Mouse (Mus musculus): ENCODE measurements at regions not wholly inside any gene's neighbourhood (a gene's known extent, or its start where the extent isn't known, plus 50 kb on each side); places are given as distances from the start of the nearest gene placed in this dataset.

DNA sequence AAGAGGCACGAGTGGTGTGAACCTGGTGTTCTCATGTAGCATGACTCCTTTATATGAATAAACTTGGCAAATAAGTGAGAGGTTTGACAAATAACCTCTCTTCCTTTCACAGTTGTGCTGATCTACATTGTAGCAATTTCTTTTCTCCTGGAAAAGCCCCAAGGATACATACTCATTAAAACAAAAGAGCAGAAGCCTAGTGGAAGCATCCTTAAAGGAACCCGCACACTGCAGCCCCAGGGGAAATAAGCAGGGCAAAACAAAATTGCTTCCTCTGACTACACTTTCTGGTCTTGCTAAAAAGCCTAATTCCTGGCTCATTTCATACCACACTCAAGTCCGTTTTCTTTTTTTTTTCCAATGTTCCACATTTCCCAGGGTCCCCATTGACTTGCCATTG is 72.7 kb upstream of the Gm10184 start:
- Histone ChIP-seq H3K36me3 (replicated peaks; ENCODE audit: control insufficient read depth, insufficient read depth) (no peaks in the 10 kb centered on the region), H3K9me3 (ENCODE audit: control insufficient read depth, low read length) (no peaks in the 10 kb centered on the region), H3K4me3 (replicated peaks; ENCODE audit: low read length) (no peak overlapping the region), H3K27me3 (ENCODE audit: control insufficient read depth, insufficient read depth, low read length) (no peaks in the 10 kb centered on the region), H3K27ac (no peak overlapping the region), H3K9ac (no peak overlapping the region), H3K4me1 (replicated peaks; ENCODE audit: control insufficient read depth, insufficient read depth, low read length) (peaks cover 5% of the 10 kb centered on the region; the same call in 1 of the 2 replicates), H3K4me2 (replicated peaks) (no peak overlapping the region)
- ATAC-seq (ENCODE audit: low FRiP score), result peak; percentile 37; the same call in 1 of the 2 replicates
- 42% methylated on average over 3 of the region's 3 CpGs for WGBS
- DNase-seq (ENCODE audit: low spot score), result peak; percentile 45

DNA sequence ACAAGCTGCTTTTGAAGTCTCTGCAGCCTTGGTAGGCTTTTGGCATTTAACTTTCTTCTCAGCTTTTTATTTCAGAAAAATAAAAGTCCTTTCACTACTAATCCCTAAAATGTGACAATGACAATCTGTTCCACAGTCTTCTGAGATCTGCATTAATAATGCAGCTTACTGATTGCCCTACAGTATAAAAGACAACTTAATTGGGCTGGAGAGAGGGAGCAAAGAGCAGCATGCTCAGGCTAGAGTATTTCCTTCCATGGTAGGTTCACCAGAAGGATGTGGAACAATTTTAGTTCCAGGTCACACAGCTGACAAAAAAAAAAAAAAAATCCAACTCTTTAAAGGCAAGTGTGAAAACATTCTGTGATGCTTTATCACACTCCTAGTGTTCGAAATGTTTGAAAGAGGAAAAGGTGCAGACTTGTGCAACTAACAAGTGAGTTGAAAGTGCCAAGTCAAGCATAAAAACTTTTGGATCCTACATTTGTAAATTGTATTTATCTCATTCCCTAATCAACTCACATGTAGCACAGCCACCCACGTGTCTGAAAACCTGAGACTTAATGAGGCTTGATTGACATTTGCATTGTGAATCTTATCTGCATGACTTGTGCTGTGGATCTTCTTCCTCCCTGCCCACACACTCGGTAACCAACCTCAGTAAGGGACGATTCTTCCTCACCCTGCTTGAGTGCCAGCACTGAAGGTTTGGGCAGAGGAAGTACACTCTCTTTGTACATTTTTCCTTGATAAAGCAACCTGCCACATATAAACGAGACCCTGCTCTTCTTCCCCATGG is 69.0 kb upstream of the Gm10184 start:
- no peaks in the 10 kb centered on the region for H3K36me3 ChIP-seq (replicated peaks; ENCODE audit: control insufficient read depth, insufficient read depth)
- no peaks in the 10 kb centered on the region for H3K9me3 ChIP-seq (ENCODE audit: control insufficient read depth, low read length)
- no peak overlapping the region for H3K4me2 ChIP-seq (replicated peaks)
- H3K4me3 ChIP-seq (replicated peaks; ENCODE audit: low read length), result no peak overlapping the region
- H3K27me3 ChIP-seq (ENCODE audit: control insufficient read depth, insufficient read depth, low read length), result no peaks in the 10 kb centered on the region
- peaks cover 5% of the 10 kb centered on the region; the same call in 1 of the 2 replicates for H3K4me1 ChIP-seq (replicated peaks; ENCODE audit: control insufficient read depth, insufficient read depth, low read length)
- no peak for ATAC-seq (ENCODE audit: low FRiP score)
- WGBS, result 34% methylated on average over 5 of the region's 5 CpGs
- no peak overlapping the region for H3K27ac ChIP-seq
- no peak for DNase-seq (ENCODE audit: low spot score)
- H3K9ac ChIP-seq, result no peak overlapping the region

DNA sequence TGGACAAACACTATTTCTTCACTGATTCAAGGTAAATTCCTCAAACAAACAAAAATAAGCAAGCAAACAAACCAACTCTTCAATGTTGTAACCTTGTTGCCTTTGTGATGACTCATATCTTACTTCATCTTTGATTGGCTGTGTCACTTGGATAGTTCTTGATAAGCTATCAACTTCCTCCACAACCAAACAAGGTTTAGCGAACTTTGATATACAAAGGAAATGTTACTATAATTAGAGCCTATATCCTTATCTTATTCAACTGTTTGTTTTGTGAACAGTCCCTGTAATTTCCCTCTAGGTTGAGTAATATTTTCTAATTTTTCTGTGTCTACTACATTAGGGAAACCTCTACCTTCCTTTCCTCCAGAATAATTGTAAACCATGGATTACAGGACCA is 52.8 kb upstream of the Gm10184 start:
- no peaks in the 10 kb centered on the region for H3K9me3 ChIP-seq (ENCODE audit: control insufficient read depth, low read length)
- H3K27ac ChIP-seq, result no peak overlapping the region
- H3K4me2 ChIP-seq (replicated peaks), result no peak overlapping the region
- DNase-seq (ENCODE audit: low spot score) (no peak), ATAC-seq (ENCODE audit: low FRiP score) (no peak)
- no peak overlapping the region for H3K9ac ChIP-seq
- no peaks in the 10 kb centered on the region for H3K4me1 ChIP-seq (replicated peaks; ENCODE audit: control insufficient read depth, insufficient read depth, low read length)
- H3K4me3 ChIP-seq (replicated peaks; ENCODE audit: low read length), result no peak overlapping the region
- H3K36me3 ChIP-seq (replicated peaks; ENCODE audit: control insufficient read depth, insufficient read depth), result no peaks in the 10 kb centered on the region
- H3K27me3 ChIP-seq (ENCODE audit: control insufficient read depth, insufficient read depth, low read length), result no peaks in the 10 kb centered on the region
- 91% methylated on average over 1 of the region's 1 CpGs for WGBS

DNA sequence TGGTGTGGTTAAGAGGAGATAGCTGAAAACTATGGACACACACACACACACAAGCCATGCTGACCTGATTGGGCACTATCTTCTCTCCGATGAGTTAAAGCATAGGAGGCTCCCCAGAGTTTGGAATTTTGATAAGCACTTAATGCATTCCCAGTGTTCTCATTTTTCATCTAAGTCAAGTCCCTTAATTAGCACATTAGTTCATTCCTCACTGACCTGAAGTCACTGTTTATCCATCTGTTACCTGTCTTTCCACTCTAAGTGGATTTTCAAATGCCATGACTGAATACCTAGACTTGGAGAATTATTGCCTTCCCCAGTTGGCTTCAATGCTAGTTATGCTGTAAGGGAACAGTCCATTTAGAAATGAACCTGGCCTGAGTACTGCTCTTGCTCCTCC is 51.2 kb upstream of the Gm10184 start:
- DNase-seq (ENCODE audit: low spot score) (no peak), ATAC-seq (ENCODE audit: low FRiP score) (no peak)
- Histone ChIP-seq H3K9me3 (ENCODE audit: control insufficient read depth, low read length) (no peaks in the 10 kb centered on the region), H3K36me3 (replicated peaks; ENCODE audit: control insufficient read depth, insufficient read depth) (no peaks in the 10 kb centered on the region), H3K27ac (no peak overlapping the region), H3K4me1 (replicated peaks; ENCODE audit: control insufficient read depth, insufficient read depth, low read length) (no peaks in the 10 kb centered on the region), H3K4me3 (replicated peaks; ENCODE audit: low read length) (no peak overlapping the region), H3K27me3 (ENCODE audit: control insufficient read depth, insufficient read depth, low read length) (no peaks in the 10 kb centered on the region), H3K4me2 (replicated peaks) (no peak overlapping the region), H3K9ac (no peak overlapping the region)
- 97% methylated on average over 1 of the region's 1 CpGs for WGBS

DNA sequence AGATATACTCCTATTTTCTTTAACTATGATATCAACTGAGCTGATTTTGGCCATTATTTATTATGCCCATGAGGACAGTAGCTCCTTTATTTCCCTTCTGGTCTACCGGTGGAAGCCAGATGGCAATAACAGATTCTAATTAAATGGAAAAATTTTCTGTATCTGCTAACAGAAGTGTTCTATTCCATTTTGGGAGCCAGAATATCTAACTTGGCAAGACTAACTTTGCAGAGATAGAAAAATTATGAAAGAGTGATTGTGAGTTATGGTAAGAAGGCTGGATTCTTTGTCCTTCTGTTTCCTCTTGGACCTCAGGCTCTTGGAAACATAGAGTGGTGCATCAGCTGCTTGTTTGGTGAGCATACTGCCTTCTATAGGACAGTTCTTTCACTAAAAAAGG is 50.1 kb upstream of the Gm10184 start:
- no peaks in the 10 kb centered on the region for H3K36me3 ChIP-seq (replicated peaks; ENCODE audit: control insufficient read depth, insufficient read depth)
- WGBS, result 47% methylated on average over 1 of the region's 1 CpGs
- H3K4me3 ChIP-seq (replicated peaks; ENCODE audit: low read length), result no peak overlapping the region
- H3K9ac ChIP-seq, result no peak overlapping the region
- H3K9me3 ChIP-seq (ENCODE audit: control insufficient read depth, low read length), result peaks cover 1% of the 10 kb centered on the region; the same call in 1 of the 2 replicates
- no peaks in the 10 kb centered on the region for H3K27me3 ChIP-seq (ENCODE audit: control insufficient read depth, insufficient read depth, low read length)
- no peak overlapping the region for H3K4me2 ChIP-seq (replicated peaks)
- DNase-seq (ENCODE audit: low spot score), result no peak
- no peak overlapping the region for H3K27ac ChIP-seq
- no peaks in the 10 kb centered on the region for H3K4me1 ChIP-seq (replicated peaks; ENCODE audit: control insufficient read depth, insufficient read depth, low read length)
- ATAC-seq (ENCODE audit: low FRiP score), result no peak
